Mouse (Mus musculus) embryonic fibroblast, embryonic 13.5 days (primary cell): Measurements from ENCODE around the gene Ppp1ca.

Source experiments
- CTCF ChIP-seq: IDR thresholded peaks from 2 replicates; pipeline ENCODE4 v1.5.1; 2011; ENCODE audit warnings: mild to moderate bottlenecking, control low read depth, low read length, moderate library complexity, borderline replicate concordance; ENCODE audit not compliant: insufficient read depth
- POLR2A ChIP-seq: IDR thresholded peaks from 2 replicates; pipeline ENCODE4 v1.6.1; 2011; ENCODE audit warnings: low read depth, mild to moderate bottlenecking, control low read depth, low read length, moderate library complexity

DNA sequence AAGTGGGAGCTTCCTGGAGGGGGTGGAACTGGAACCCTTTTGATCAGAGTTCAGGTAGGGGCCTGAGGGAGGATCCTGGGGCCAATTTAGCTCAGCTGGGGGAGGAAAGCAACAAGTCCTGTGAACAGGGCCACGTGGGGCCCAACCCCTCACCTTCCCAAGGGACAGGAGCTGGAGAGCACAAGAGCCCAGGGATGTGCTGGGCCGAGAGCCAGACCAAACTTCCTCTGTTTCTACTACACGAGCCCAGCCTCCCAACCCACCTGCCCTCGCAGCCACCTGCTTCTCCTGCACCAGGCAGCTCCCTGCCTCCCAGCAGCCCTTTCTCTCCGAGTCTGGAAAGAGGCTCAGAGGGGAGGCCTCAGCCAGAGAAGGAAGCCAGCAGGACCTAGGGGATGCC lies 4.7 kb downstream of the Ppp1ca start:
- no peak for TF ChIP-seq CTCF
- no peak for TF ChIP-seq POLR2A
